Mouse (Mus musculus) embryonic facial prominence, embryonic 11.5 days (tissue): ENCODE measurements around the gene Sult3a1. TPM values are rescaled to one million over a fixed set of nuclear protein-coding genes. Genes with fewer than 3 reads are reported as not detected.

Experiments used
- ATAC-seq: fragments of 200-750 bp; cut with Nextera tagmentation; replicated peaks from 2 replicates; pipeline ENCODE4 v1.8.0; 2017; ENCODE audit warnings: low read depth; ENCODE audit not compliant: insufficient number of reproducible peaks, low FRiP score, low TSS enrichment
- DNase-seq: peaks from one replicate; pipeline ENCODE4 v3.0.0-alpha.2; 2015; ENCODE audit warnings: low spot score
- H3K27ac ChIP-seq: fragments of 300-500 bp; sonication (generic); replicated peaks from 2 replicates; pipeline ENCODE4 v1.5.1; 2014; ENCODE audit warnings: mild to moderate bottlenecking, low read depth, low read length, control low read depth
- H3K27me3 ChIP-seq: fragments of 300-500 bp; sonication (generic); 2 replicates; pipeline ENCODE4 v1.6.1; 2014; ENCODE audit warnings: mild to moderate bottlenecking, low read length, moderate library complexity, mixed read lengths; ENCODE audit not compliant: control insufficient read depth, insufficient read depth
- H3K36me3 ChIP-seq: fragments of 300-500 bp; sonication (generic); replicated peaks from 2 replicates; pipeline ENCODE4 v1.6.1; 2014; ENCODE audit warnings: low read depth, mild to moderate bottlenecking, low read length, moderate library complexity, mixed read lengths; ENCODE audit not compliant: control insufficient read depth, insufficient read depth
- H3K4me1 ChIP-seq: fragments of 300-500 bp; sonication (generic); 2 replicates; pipeline ENCODE4 v1.6.1; 2014; ENCODE audit warnings: low read length, mixed read lengths; ENCODE audit not compliant: control insufficient read depth, insufficient read depth
- H3K4me2 ChIP-seq: fragments of 300-500 bp; sonication (generic); 2 replicates; pipeline ENCODE4 v1.6.1; 2014; ENCODE audit warnings: low read depth, mild to moderate bottlenecking, control low read depth, low read length, moderate library complexity
- H3K4me3 ChIP-seq: fragments of 300-500 bp; sonication (generic); 2 replicates; pipeline ENCODE4 v1.5.1; 2014; ENCODE audit warnings: low read depth, low read length, control low read depth
- H3K9ac ChIP-seq: fragments of 300-500 bp; sonication (generic); replicated peaks from 2 replicates; pipeline ENCODE4 v1.6.1; 2014; ENCODE audit warnings: mild to moderate bottlenecking, control low read depth, low read length
- H3K9me3 ChIP-seq: fragments of 300-500 bp; sonication (generic); replicated peaks from 2 replicates; pipeline ENCODE4 v1.6.1; 2016; ENCODE audit warnings: mild to moderate bottlenecking, low read length, inconsistent platforms, mixed read lengths; ENCODE audit not compliant: control insufficient read depth
- WGBS: fragments of 180-500 bp; shearing (Covaris S2); extraction: QIAGEN DNeasy Blood & Tissue Kit; methylation state at CpG from one replicate; pipeline ENCODE4 v1.1.7; 2014; 5-methylcytosine and 5-hydroxymethylcytosine counted together
- polyA plus RNA-seq: library from polyadenylated mRNA; unstranded; fragments of >200 nt; fragmentation: Nextera tagmentation; extraction: Ambion mirVana; gene quantifications from 2 replicates; pipeline ENCODE4 v1.2.1, GENCODE M21; 2014

Gene Sult3a1
- not detected in 2 replicates for polyA plus RNA-seq

DNA sequence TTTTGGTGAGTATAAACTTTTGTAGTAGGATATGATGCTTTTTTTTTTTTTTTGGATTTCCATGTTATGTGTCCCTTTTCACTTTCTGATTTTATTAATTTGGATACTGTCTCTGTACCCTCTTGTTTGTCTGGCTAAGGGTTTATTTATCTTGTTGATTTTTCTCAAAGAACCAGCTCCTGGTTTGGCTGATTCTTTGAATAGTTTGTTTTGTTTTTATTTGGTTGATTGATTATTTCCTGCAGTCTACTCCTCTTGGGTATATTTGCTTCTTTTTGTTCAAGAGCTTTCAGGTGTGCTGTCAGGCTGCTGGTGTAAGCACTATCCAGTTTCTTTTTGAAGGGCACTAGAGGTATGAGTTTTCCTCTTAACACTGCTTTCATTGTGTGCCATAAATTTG lies at the start of gene Sult3a1:
Gene Sult3a1, plus strand, starts transcription at position 301 of the 400 bp plus-strand sequence.
- Histone ChIP-seq H3K27ac (no peak within 1 kb of the TSS), H3K9ac (no peak within 1 kb of the TSS), H3K4me2 (no peak within 1 kb of the TSS), H3K36me3 (no peaks in the 10 kb centered on the region), H3K9me3 (no peaks in the 10 kb centered on the region), H3K4me3 (no peak within 1 kb of the TSS), H3K4me1 (no peaks in the 10 kb centered on the region), H3K27me3 (no peaks in the 10 kb centered on the region)
- DNase-seq: no peak
- no peak for ATAC-seq

DNA sequence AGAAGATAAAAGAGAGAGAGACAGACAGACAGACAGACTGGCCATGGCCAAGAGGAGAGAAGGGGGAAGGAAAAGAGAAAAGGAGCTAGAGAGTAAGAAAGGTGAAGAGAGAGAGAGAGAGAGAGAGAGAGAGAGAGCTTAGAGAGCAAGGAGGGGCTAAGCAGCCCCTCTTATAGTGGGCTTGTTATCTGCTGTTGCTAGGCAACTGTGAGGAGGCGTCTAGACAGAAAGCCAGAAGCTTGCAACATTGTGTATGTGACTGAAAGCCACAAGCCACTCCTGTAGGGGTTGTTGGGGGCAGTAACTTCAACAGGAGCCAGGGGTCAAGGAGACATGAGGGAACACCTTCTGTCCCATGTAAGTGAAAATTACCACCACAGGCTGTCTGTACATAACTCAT lies 45.7 kb upstream of the Sult3a1 start:
- H3K9ac ChIP-seq: no peak overlapping the region
- no peak overlapping the region for H3K27ac ChIP-seq
- H3K9me3 ChIP-seq: no peaks in the 10 kb centered on the region
- no peak for ATAC-seq
- no peak overlapping the region for H3K4me2 ChIP-seq
- DNase-seq: peak; percentile 9
- H3K4me1 ChIP-seq: no peaks in the 10 kb centered on the region
- 36% methylated on average over 1 of the region's 1 CpGs for WGBS
- no peak overlapping the region for H3K4me3 ChIP-seq
- no peaks in the 10 kb centered on the region for H3K27me3 ChIP-seq
- no peaks in the 10 kb centered on the region for H3K36me3 ChIP-seq

DNA sequence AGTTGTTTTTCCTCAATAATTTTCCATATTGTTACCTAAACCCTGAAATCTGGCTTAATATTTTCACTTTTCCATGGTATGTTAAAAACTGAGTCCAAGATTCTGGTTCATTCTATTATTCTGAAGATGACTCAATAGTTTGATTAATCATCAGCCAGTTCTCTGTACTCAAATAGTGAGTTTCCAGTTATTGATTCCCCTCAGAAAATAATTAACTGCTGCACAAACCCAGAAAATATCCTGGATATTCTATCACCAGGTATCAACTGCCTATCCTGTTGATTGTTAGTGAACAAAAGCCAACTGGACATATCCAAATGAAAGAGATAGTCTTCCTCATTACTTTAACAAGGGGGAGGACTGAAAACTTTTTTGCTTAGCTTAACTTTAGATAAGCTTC lies 43.3 kb upstream of the Sult3a1 start:
- Histone ChIP-seq H3K9ac (no peak overlapping the region), H3K4me3 (no peak overlapping the region), H3K4me2 (no peak overlapping the region), H3K9me3 (no peaks in the 10 kb centered on the region), H3K4me1 (no peaks in the 10 kb centered on the region), H3K36me3 (no peaks in the 10 kb centered on the region), H3K27ac (no peak overlapping the region), H3K27me3 (no peaks in the 10 kb centered on the region)
- DNase-seq: no peak
- no peak for ATAC-seq

DNA sequence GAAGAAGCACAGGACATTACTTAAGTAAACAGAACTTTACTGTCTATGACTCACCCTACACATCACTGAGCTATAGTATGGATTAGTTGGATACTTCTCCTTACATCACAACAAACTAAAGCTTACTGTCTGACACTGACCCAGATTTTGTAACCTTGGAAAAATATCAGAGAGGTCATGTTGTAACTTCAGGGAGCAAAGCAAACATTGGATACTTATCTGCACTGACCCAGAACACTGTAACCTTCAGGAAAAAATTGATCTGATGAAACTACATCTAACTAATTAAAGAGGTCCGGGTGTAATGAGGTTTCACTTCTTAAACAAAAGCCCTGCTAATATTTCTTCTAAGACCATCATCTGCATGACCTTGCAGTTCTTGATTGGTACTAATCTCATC lies 40.6 kb upstream of the Sult3a1 start:
- Histone ChIP-seq H3K9ac (no peak overlapping the region), H3K36me3 (no peaks in the 10 kb centered on the region), H3K27me3 (no peaks in the 10 kb centered on the region), H3K27ac (no peak overlapping the region), H3K4me3 (no peak overlapping the region), H3K4me1 (no peaks in the 10 kb centered on the region), H3K4me2 (no peak overlapping the region), H3K9me3 (no peaks in the 10 kb centered on the region)
- no peak for DNase-seq
- no peak for ATAC-seq
- 60% methylated on average over 1 of the region's 1 CpGs for WGBS

DNA sequence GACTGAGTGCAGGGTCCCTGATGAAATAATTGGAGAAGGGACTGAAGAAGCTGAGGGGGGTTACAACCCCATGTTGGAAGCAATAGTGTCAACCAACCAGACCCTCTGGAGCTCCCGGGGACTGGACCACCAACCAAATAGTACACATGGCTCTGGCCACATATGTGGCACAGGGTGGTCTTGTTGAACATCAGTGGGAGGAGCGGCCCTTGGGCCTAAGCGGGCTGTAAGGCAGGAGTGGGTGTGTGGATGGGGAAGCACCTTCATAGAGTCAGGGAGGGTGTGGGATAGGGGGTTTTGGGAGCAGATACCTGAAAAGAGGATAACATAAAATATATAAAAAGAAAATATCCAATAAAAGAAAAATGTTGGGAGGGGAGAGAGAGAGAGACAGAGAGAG lies 36.6 kb upstream of the Sult3a1 start:
- no peaks in the 10 kb centered on the region for H3K27me3 ChIP-seq
- no peak for ATAC-seq
- H3K9ac ChIP-seq: no peak overlapping the region
- 91% methylated on average over 3 of the region's 3 CpGs for WGBS
- no peaks in the 10 kb centered on the region for H3K36me3 ChIP-seq
- no peak overlapping the region for H3K4me3 ChIP-seq
- H3K9me3 ChIP-seq: no peaks in the 10 kb centered on the region
- no peak overlapping the region for H3K27ac ChIP-seq
- DNase-seq: no peak
- no peaks in the 10 kb centered on the region for H3K4me1 ChIP-seq
- H3K4me2 ChIP-seq: no peak overlapping the region

DNA sequence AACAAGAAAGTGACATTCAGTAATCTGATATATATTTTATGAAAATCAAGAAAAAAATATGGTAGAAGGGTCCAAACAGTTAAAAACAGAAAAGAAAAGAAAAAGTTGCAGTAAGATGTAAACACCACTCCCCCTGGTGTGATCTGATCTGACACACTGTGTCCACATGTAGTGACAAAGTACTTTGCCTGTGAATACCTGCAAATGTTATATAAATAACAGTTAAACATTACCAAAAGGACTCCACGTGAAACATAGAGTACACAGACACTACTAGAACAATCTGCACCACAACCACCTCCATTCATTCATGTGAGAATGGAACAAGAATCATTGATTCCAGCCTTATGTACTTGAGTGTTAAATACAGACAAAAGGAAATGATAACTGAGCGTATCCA lies 8.5 kb downstream of the Sult3a1 start:
- Histone ChIP-seq H3K4me3 (no peak overlapping the region), H3K36me3 (no peaks in the 10 kb centered on the region), H3K27ac (no peak overlapping the region), H3K4me2 (no peak overlapping the region), H3K4me1 (no peaks in the 10 kb centered on the region), H3K9ac (no peak overlapping the region), H3K27me3 (no peaks in the 10 kb centered on the region), H3K9me3 (no peaks in the 10 kb centered on the region)
- DNase-seq: no peak
- 76% methylated on average over 2 of the region's 2 CpGs for WGBS
- ATAC-seq: no peak

DNA sequence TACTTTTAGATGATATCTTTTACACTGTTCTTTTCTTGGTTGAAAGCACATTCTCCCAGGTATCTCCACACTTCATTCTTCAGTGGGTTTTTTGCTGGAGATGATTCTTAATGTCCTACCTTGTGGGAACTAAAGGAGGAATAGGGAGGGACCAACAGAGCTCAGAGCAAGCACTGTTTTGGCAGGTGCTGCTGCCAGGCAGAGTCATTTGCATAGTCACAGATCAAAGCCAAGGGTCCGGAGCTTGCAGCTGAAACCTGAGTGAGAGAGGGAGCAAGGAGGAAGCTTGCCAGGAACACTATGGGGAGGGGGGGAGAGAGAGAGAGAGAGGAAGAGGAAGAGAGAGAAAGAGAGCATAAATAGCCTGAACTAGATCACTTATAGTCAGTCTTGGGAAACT lies 12.9 kb downstream of the Sult3a1 start:
- Histone ChIP-seq H3K4me3 (no peak overlapping the region), H3K4me1 (no peaks in the 10 kb centered on the region), H3K4me2 (no peak overlapping the region), H3K36me3 (no peaks in the 10 kb centered on the region), H3K9ac (no peak overlapping the region), H3K27ac (no peak overlapping the region), H3K27me3 (no peaks in the 10 kb centered on the region), H3K9me3 (no peaks in the 10 kb centered on the region)
- ATAC-seq (no peak), DNase-seq (no peak)
- WGBS: 18% methylated on average over 1 of the region's 1 CpGs

DNA sequence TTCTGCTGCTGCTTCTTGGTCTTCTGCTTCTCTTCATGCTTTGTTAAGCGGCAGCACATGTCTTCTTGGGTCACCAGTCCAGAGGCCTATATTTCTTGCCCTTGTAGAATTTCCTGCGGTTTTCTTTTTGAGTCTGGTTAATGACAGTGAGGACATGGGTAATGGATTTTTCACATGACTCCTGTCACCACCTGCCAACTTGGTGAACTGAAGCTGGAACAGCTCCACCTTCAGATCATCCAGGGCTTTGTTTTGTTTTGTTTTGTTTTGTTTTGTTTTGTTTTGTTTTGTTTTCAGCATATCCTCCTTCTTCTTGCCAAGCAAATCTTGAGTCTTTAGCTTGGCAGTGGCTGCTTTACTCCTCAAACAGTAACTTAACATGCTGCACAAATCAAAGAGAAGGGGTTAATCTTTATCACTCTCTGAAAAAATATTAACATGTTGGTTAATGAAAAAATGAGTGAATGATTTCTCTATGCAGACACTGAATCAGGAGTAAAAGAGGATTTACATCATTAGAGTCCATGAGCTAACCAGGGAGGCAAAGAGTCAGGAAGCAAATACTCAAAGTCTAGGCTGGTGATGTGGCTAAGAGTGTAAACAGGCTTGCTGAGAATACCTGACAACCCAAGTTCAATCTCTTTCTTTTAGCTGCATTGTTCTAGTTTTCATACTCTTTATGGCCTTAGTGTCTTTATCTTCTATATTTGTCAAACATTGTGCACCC lies 15.3 kb downstream of the Sult3a1 start:
- no peak overlapping the region for H3K9ac ChIP-seq
- no peaks in the 10 kb centered on the region for H3K4me1 ChIP-seq
- no peak overlapping the region for H3K4me2 ChIP-seq
- H3K4me3 ChIP-seq: no peak overlapping the region
- no peak for ATAC-seq
- 83% methylated on average over 2 of the region's 2 CpGs for WGBS
- no peaks in the 10 kb centered on the region for H3K9me3 ChIP-seq
- no peaks in the 10 kb centered on the region for H3K36me3 ChIP-seq
- H3K27ac ChIP-seq: no peak overlapping the region
- no peaks in the 10 kb centered on the region for H3K27me3 ChIP-seq
- DNase-seq: no peak
